Mouse (Mus musculus) heart, embryonic 15.5 days (tissue): ENCODE measurements around the gene Gstt4. TPM values are rescaled to one million over a fixed set of nuclear protein-coding genes. Genes with fewer than 3 reads are reported as not detected.

Experiments
- ATAC-seq: fragments of 200-750 bp; cut with Nextera tagmentation; replicated peaks from 2 replicates; pipeline ENCODE4 v1.8.0; 2017; ENCODE audit warnings: low read depth, moderate TSS enrichment; ENCODE audit not compliant: insufficient number of reproducible peaks, insufficient read depth, low FRiP score
- H3K27ac ChIP-seq: fragments of 300-500 bp; sonication (generic); 2 replicates; pipeline ENCODE4 v1.5.1; 2015; ENCODE audit warnings: mild to moderate bottlenecking, inconsistent platforms
- H3K27me3 ChIP-seq: fragments of 300-500 bp; sonication (generic); 2 replicates; pipeline ENCODE4 v1.6.1; 2015; ENCODE audit warnings: inconsistent platforms
- H3K36me3 ChIP-seq: fragments of 300-500 bp; sonication (generic); 2 replicates; pipeline ENCODE4 v1.6.1; 2015; ENCODE audit warnings: mild to moderate bottlenecking, inconsistent platforms
- H3K4me1 ChIP-seq: fragments of 300-500 bp; sonication (generic); replicated peaks from 2 replicates; pipeline ENCODE4 v1.6.1; 2015; ENCODE audit warnings: inconsistent platforms
- H3K4me2 ChIP-seq: fragments of 300-500 bp; sonication (generic); 2 replicates; pipeline ENCODE4 v1.6.1; 2015; ENCODE audit warnings: inconsistent platforms, mild to moderate bottlenecking, moderate library complexity
- H3K4me3 ChIP-seq: fragments of 300-500 bp; sonication (generic); 2 replicates; pipeline ENCODE4 v1.5.1; 2015; ENCODE audit warnings: mild to moderate bottlenecking, inconsistent platforms
- H3K9ac ChIP-seq: fragments of 300-500 bp; sonication (generic); 2 replicates; pipeline ENCODE4 v1.6.1; 2015; ENCODE audit warnings: mild to moderate bottlenecking, inconsistent platforms
- H3K9me3 ChIP-seq: fragments of 300-500 bp; sonication (generic); replicated peaks from 2 replicates; pipeline ENCODE4 v1.6.1; 2016; ENCODE audit warnings: inconsistent platforms
- WGBS: fragments of 180-500 bp; shearing (Covaris S2); methylation state at CpG from one replicate; pipeline ENCODE4 v1.1.7; 2015; ENCODE audit warnings: mixed read lengths; 5-methylcytosine and 5-hydroxymethylcytosine counted together
- polyA plus RNA-seq: library from polyadenylated mRNA; unstranded; fragments of >200 nt; fragmentation: Nextera tagmentation; extraction: Ambion mirVana; gene quantifications from 2 replicates; pipeline ENCODE4 v1.2.1, GENCODE M21; 2015

The Gstt4 gene
- polyA plus RNA-seq, 1 experiment from 2014 or later, result not detected

DNA sequence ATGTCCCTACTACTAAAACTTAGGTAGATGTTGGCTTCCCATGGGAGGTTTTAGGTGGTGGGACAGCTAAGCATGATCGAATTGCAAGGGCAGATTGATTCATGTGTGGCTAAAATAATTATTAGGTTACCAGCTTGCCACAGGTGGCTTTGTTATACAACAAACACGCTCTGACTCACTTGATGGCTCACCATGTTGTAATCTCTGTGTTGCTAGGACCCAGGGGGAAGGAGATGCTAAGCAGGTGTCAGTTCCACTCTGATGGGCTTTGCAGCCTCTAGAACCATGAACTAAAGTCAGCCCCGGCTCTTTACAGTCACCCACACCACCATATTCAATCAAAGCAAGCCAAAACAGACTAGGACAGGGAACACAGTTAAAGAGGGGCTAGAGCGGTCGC is 2.5 kb downstream of the Gstt4 start:
- Histone ChIP-seq H3K36me3 (no peaks in the 10 kb centered on the region), H3K4me2 (no peak overlapping the region), H3K4me1 (no peaks in the 10 kb centered on the region), H3K9ac (no peak overlapping the region), H3K27ac (no peak overlapping the region), H3K9me3 (no peaks in the 10 kb centered on the region), H3K4me3 (no peak overlapping the region), H3K27me3 (0 out of 2 replicates have a peak, but pooled peaks cover 5% of the 10 kb centered on the region)
- 84% methylated on average over 5 of the region's 5 CpGs for WGBS
- no peak for ATAC-seq

DNA sequence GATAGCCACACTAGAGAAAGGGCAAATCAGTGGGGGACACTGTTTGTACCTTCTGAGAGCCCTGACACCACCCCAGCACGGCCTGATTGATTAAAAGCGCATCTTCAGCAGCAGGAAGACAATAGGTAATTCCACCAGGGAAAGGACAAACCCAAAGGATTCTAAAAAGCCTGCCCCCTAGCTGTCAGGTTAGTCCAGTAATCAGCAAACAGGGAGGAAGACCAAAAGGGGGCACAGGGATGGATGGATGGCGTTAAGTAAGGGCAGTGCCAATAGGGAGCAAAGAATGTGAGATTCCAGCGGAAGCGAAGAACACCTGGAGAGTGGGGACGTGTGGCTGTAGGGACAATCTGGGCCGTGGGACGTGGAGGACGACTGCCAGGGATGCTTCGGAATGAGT is 3.7 kb downstream of the Gstt4 start:
- no peak for ATAC-seq
- no peaks in the 10 kb centered on the region for H3K36me3 ChIP-seq
- no peaks in the 10 kb centered on the region for H3K4me1 ChIP-seq
- H3K9ac ChIP-seq, result no peak overlapping the region
- H3K9me3 ChIP-seq, result no peaks in the 10 kb centered on the region
- H3K4me2 ChIP-seq, result no peak overlapping the region
- H3K27ac ChIP-seq, result no peak overlapping the region
- WGBS, result 49% methylated on average over 10 of the region's 10 CpGs
- 0 out of 2 replicates have a peak, but pooled peaks cover 5% of the 10 kb centered on the region for H3K27me3 ChIP-seq
- no peak overlapping the region for H3K4me3 ChIP-seq

DNA sequence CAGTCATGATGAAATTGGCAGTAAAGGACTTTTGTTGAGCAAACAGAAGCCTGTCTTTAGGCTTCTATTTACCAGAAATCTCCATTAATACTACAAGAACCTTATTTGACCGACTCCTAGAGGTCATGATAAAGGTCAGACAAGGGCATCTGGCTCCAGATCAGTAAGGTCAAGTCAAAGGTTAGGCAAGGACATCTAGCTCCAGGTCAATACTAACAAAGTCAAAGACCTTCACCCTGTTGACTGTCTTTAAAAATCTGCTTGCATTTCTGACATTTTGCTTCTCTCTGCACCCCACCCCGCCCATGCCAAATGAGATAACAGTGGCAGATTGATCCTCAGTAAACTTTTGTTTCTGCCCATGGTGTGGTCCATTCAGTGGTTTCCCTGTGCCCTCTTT is 18.1 kb downstream of the Gstt4 start:
- H3K27me3 ChIP-seq, result no peaks in the 10 kb centered on the region; the same call in 1 of the 2 replicates
- H3K4me1 ChIP-seq, result no peaks in the 10 kb centered on the region
- 58% methylated on average over 2 of the region's 2 CpGs for WGBS
- no peak overlapping the region for H3K9ac ChIP-seq
- H3K9me3 ChIP-seq, result no peaks in the 10 kb centered on the region
- no peak overlapping the region for H3K27ac ChIP-seq
- no peak overlapping the region for H3K4me2 ChIP-seq
- no peak for ATAC-seq
- no peak overlapping the region for H3K4me3 ChIP-seq
- H3K36me3 ChIP-seq, result no peaks in the 10 kb centered on the region

GRCm38 (mm10) chr10:75798176-75798696 is 24.1 kb downstream of the Gstt4 start, which contains the start of gene Gstt1:
Gstt1 (minus strand) TSS chr10:75798584.
- Histone ChIP-seq H3K36me3 (no peaks in the 10 kb centered on the region), H3K4me2 (peak within 1 kb of the TSS; percentile 96), H3K9ac (peak within 1 kb of the TSS; percentile 55), H3K27me3 (no peaks in the 10 kb centered on the region; the same call in 1 of the 2 replicates), H3K9me3 (no peaks in the 10 kb centered on the region), H3K4me3 (peak within 1 kb of the TSS; percentile 52), H3K4me1 (peaks cover 15% of the 10 kb centered on the region), H3K27ac (no peak within 1 kb of the TSS)
- peak; percentile 68; the same call in 1 of the 2 replicates for ATAC-seq
- 3% methylated on average over 18 of the region's 18 CpGs for WGBS

- Histone ChIP-seq H3K27me3 (no peaks in the 10 kb centered on the region; the same call in 1 of the 2 replicates), H3K9ac (peak overlapping the region; percentile 55), H3K27ac (no peak overlapping the region), H3K4me2 (peak overlapping the region; percentile 96), H3K4me1 (peaks cover 15% of the 10 kb centered on the region), H3K36me3 (no peaks in the 10 kb centered on the region), H3K9me3 (no peaks in the 10 kb centered on the region), H3K4me3 (peak overlapping the region; percentile 52)
- WGBS, result 0% methylated on average over 12 of the region's 12 CpGs
- ATAC-seq, result no peak; the same call in 1 of the 2 replicates
These were observed 24.6 kb downstream of the Gstt4 start for GRCm38 (mm10) chr10:75797619-75798175.

GRCm38 (mm10) chr10:75796731-75797516 is 25.4 kb downstream of the Gstt4 start:
- no peak overlapping the region for H3K27ac ChIP-seq
- ATAC-seq, result no peak
- 31% methylated on average over 11 of the region's 11 CpGs for WGBS

DNA sequence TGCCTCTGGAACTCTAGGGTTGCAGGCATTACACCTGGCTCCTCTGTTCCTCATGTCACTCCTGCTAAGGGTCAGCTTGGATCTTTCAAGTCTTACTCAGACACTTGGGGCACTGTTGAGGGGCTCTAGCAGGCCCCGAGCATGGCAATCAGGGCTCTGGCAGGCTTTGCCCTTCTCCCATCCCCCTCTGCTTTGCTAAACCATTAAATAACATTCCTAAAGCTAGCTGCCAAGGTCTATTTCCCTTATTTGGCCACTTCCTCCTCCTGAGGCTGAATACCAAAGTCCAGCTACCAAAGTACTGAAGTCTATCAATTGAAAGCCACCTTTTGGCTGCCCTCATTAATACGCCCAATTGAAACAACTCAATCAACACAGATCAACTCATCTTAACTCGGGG is 27.5 kb downstream of the Gstt4 start:
- Histone ChIP-seq H3K4me1 (peaks cover 15% of the 10 kb centered on the region), H3K4me3 (no peak overlapping the region), H3K9ac (no peak overlapping the region), H3K4me2 (no peak overlapping the region), H3K36me3 (no peaks in the 10 kb centered on the region), H3K27me3 (no peaks in the 10 kb centered on the region), H3K27ac (no peak overlapping the region), H3K9me3 (no peaks in the 10 kb centered on the region)
- WGBS, result 38% methylated on average over 3 of the region's 3 CpGs
- no peak for ATAC-seq

More at GRCm38 (mm10) chr10:75796731-75797516, 25.4 kb downstream of the Gstt4 start:
- Histone ChIP-seq H3K36me3 (no peaks in the 10 kb centered on the region), H3K4me1 (peaks cover 15% of the 10 kb centered on the region), H3K9ac (peak overlapping the region; percentile 55; the same call in 1 of the 2 replicates), H3K9me3 (no peaks in the 10 kb centered on the region), H3K27me3 (no peaks in the 10 kb centered on the region; the same call in 1 of the 2 replicates), H3K4me3 (peak overlapping the region; percentile 52), H3K4me2 (peak overlapping the region; percentile 96)

GRCm38 (mm10) chr10:75790773-75791172 is 31.6 kb downstream of the Gstt4 start:
- no peak overlapping the region for H3K4me2 ChIP-seq
- H3K4me1 ChIP-seq, result peaks cover 5% of the 10 kb centered on the region
- H3K27ac ChIP-seq, result no peak overlapping the region
- no peaks in the 10 kb centered on the region for H3K27me3 ChIP-seq
- 21% methylated on average over 7 of the region's 7 CpGs for WGBS
- no peak overlapping the region for H3K9ac ChIP-seq
- H3K9me3 ChIP-seq, result no peaks in the 10 kb centered on the region
- H3K36me3 ChIP-seq, result no peaks in the 10 kb centered on the region
- no peak for ATAC-seq
- H3K4me3 ChIP-seq, result no peak overlapping the region

- no peak overlapping the region for H3K9ac ChIP-seq
- H3K4me2 ChIP-seq, result no peak overlapping the region
- H3K4me1 ChIP-seq, result peaks cover 2% of the 10 kb centered on the region
- WGBS, result 81% methylated on average over 5 of the region's 5 CpGs
- no peaks in the 10 kb centered on the region for H3K36me3 ChIP-seq
- H3K9me3 ChIP-seq, result no peaks in the 10 kb centered on the region
- H3K4me3 ChIP-seq, result no peak overlapping the region
- H3K27me3 ChIP-seq, result no peaks in the 10 kb centered on the region
- no peak overlapping the region for H3K27ac ChIP-seq
- ATAC-seq, result no peak
These were observed 32.5 kb downstream of the Gstt4 start for GRCm38 (mm10) chr10:75789841-75790240.

GRCm38 (mm10) chr10:75789081-75789735 is 33.1 kb downstream of the Gstt4 start:
- Histone ChIP-seq H3K9me3 (no peaks in the 10 kb centered on the region), H3K27ac (no peak overlapping the region), H3K4me3 (no peak overlapping the region), H3K36me3 (no peaks in the 10 kb centered on the region), H3K4me2 (no peak overlapping the region), H3K9ac (no peak overlapping the region), H3K27me3 (no peaks in the 10 kb centered on the region), H3K4me1 (no peaks in the 10 kb centered on the region; the same call in 1 of the 2 replicates)
- WGBS, result 69% methylated on average over 6 of the region's 6 CpGs
- no peak for ATAC-seq

- no peak overlapping the region for H3K4me2 ChIP-seq
- no peaks in the 10 kb centered on the region; the same call in 1 of the 2 replicates for H3K4me1 ChIP-seq
- H3K4me3 ChIP-seq, result no peak overlapping the region
- H3K36me3 ChIP-seq, result no peaks in the 10 kb centered on the region
- H3K27me3 ChIP-seq, result no peaks in the 10 kb centered on the region
- 90% methylated on average over 8 of the region's 8 CpGs for WGBS
- no peak for ATAC-seq
- no peak overlapping the region for H3K27ac ChIP-seq
- no peaks in the 10 kb centered on the region for H3K9me3 ChIP-seq
- no peak overlapping the region for H3K9ac ChIP-seq
These were observed 34.1 kb downstream of the Gstt4 start for GRCm38 (mm10) chr10:75788277-75788676.
